Mouse (Mus musculus) G1E (cell line): ENCODE data around the gene Fbln1. TPM values are rescaled to one million over a fixed set of nuclear protein-coding genes. Genes with fewer than 3 reads are reported as not detected.

Source experiments
- ATAC-seq: 2 replicates; pipeline ENCODE4 v1.8.0; 2016; ENCODE audit warnings: mild to moderate bottlenecking; ENCODE audit not compliant: insufficient number of reproducible peaks, poor library complexity, low FRiP score, severe bottlenecking; ENCODE audit errors: extremely low read depth
- DNase-seq: peaks from one replicate; pipeline ENCODE4 v3.0.0; 2012; ENCODE audit warnings: low spot score
- H3K27me3 ChIP-seq: 2 replicates; pipeline ENCODE4 v1.6.1; 2012; ENCODE audit warnings: mild to moderate bottlenecking, low read length, inconsistent platforms; ENCODE audit not compliant: insufficient read depth
- H3K36me3 ChIP-seq: replicated peaks from 2 replicates; pipeline ENCODE3; 2012; ENCODE audit warnings: mild to moderate bottlenecking, inconsistent platforms
- H3K4me1 ChIP-seq: 2 replicates; pipeline ENCODE4 v1.6.1; 2012; ENCODE audit warnings: low read depth, low read length, inconsistent platforms, mixed read lengths; ENCODE audit not compliant: insufficient read depth
- H3K4me3 ChIP-seq: 2 replicates; pipeline ENCODE4 v1.5.1; 2012; ENCODE audit warnings: low read depth, mild to moderate bottlenecking, inconsistent platforms, low read length, moderate library complexity, mixed read lengths
- H3K9me3 ChIP-seq: replicated peaks from 2 replicates; pipeline ENCODE4 v1.6.1; 2012; ENCODE audit warnings: inconsistent platforms
- CTCF ChIP-seq: IDR thresholded peaks from 2 replicates; pipeline ENCODE4 v1.5.1; 2012; ENCODE audit warnings: low read depth, low read length, inconsistent platforms, mixed read lengths
- GATA1 ChIP-seq: IDR thresholded peaks from 2 replicates; pipeline ENCODE4 v1.6.1; 2012; ENCODE audit warnings: borderline replicate concordance, low read length, inconsistent platforms, mixed read lengths
- GATA2 ChIP-seq: IDR thresholded peaks from 2 replicates; pipeline ENCODE4 v1.6.1; 2012; ENCODE audit warnings: low read depth, low read length, inconsistent platforms, borderline replicate concordance
- POLR2AphosphoS5 ChIP-seq: IDR thresholded peaks from 2 replicates; pipeline ENCODE4 v1.6.1; 2012; ENCODE audit warnings: low read depth, low read length, inconsistent platforms; ENCODE audit not compliant: insufficient replicate concordance
- TAL1 ChIP-seq: conservative IDR thresholded peaks from 2 replicates; pipeline ENCODE4 v1.6.1; 2012; ENCODE audit warnings: low read depth, low read length, inconsistent platforms, mixed read lengths
- polyA plus RNA-seq: library from polyadenylated mRNA; stranded (reverse); fragments of >175 nt; gene quantifications from 2 replicates; pipeline ENCODE4 v1.2.3, GENCODE M21; 2012
- total RNA-seq, 2 experiments: library from RNA; stranded (forward) in 1 of 2; stranded (reverse) in 1 of 2; fragments of 200-1000 nt in 1 of 2; fragments of >200 nt in 1 of 2; fragmentation: Nextera tagmentation in 1 of 2; gene quantifications; 2 replicates each; pipeline ENCODE4 v1.2.3; 2014 to 2017

Gene Fbln1
- total and polyA plus RNA-seq, 3 experiments = 0.05 TPM; not detected in 2

DNA sequence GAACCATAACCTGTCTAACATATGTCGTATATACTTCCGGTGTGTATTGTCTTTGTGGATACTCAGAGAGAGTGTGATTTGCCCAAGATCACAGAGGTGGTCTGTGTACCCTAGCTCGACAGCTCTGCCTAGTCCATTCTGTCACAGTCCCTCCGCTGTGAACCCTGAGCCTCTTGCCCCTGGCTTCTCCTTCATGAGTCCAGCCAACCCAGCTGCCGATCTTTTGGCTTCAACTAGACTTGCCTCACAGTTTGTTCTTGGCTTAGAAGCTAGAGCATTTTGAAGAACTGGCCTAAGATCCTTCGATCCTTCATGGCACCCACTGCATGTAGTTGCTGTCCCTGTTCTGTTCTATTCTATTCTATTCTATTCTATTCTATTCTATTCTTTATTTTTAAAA, 46.7 kb downstream of the Fbln1 start:
- no peak for ATAC-seq
- no peak for DNase-seq
- no peak overlapping the region for H3K4me3 ChIP-seq
- H3K9me3 ChIP-seq = peaks cover 47% of the 10 kb centered on the region
- no peak for TF ChIP-seq GATA2
- no peak for TF ChIP-seq POLR2AphosphoS5
- TF ChIP-seq GATA1 = no peak
- TF ChIP-seq TAL1 = no peak
- no peak for TF ChIP-seq CTCF
- no peaks in the 10 kb centered on the region for H3K4me1 ChIP-seq
- no peaks in the 10 kb centered on the region for H3K36me3 ChIP-seq
- H3K27me3 ChIP-seq = no peaks in the 10 kb centered on the region

GRCm38 (mm10) chr15:85257775-85258429, 52.2 kb downstream of the Fbln1 start:
- Histone ChIP-seq H3K36me3 (no peaks in the 10 kb centered on the region), H3K4me1 (no peaks in the 10 kb centered on the region), H3K4me3 (no peak overlapping the region), H3K9me3 (peaks cover 29% of the 10 kb centered on the region), H3K27me3 (no peaks in the 10 kb centered on the region)
- TF ChIP-seq POLR2AphosphoS5 = no peak
- no peak for TF ChIP-seq GATA1
- TF ChIP-seq TAL1 = no peak
- TF ChIP-seq GATA2 = no peak
- TF ChIP-seq CTCF = no peak
- DNase-seq (no peak), ATAC-seq (no peak)

- no peaks in the 10 kb centered on the region for H3K4me1 ChIP-seq
- no peak for ATAC-seq
These were observed 57.1 kb downstream of the Fbln1 start for GRCm38 (mm10) chr15:85262805-85263204.

GRCm38 (mm10) chr15:85266729-85267434, 61.1 kb downstream of the Fbln1 start:
- Histone ChIP-seq H3K4me3 (no peak overlapping the region), H3K9me3 (peaks cover 67% of the 10 kb centered on the region), H3K36me3 (no peaks in the 10 kb centered on the region), H3K27me3 (no peaks in the 10 kb centered on the region), H3K4me1 (no peaks in the 10 kb centered on the region)
- DNase-seq = no peak
- TF ChIP-seq TAL1 (no peak), CTCF (no peak), GATA1 (no peak), GATA2 (no peak), POLR2AphosphoS5 (no peak)
- ATAC-seq = no peak

More at GRCm38 (mm10) chr15:85262805-85263204, 57.1 kb downstream of the Fbln1 start:
- no peak overlapping the region for H3K4me3 ChIP-seq
- peaks cover 54% of the 10 kb centered on the region for H3K9me3 ChIP-seq
- H3K36me3 ChIP-seq = no peaks in the 10 kb centered on the region
- H3K27me3 ChIP-seq = no peaks in the 10 kb centered on the region
- TF ChIP-seq TAL1 = no peak
- no peak for TF ChIP-seq CTCF
- no peak for TF ChIP-seq GATA2
- TF ChIP-seq POLR2AphosphoS5 = no peak
- TF ChIP-seq GATA1 = no peak
- no peak for DNase-seq

GRCm38 (mm10) chr15:85267891-85268290, 62.1 kb downstream of the Fbln1 start:
- TF ChIP-seq POLR2AphosphoS5 (no peak), GATA1 (no peak), TAL1 (no peak), GATA2 (no peak), CTCF (no peak)
- H3K36me3 ChIP-seq = no peaks in the 10 kb centered on the region
- H3K4me3 ChIP-seq = no peak overlapping the region
- H3K4me1 ChIP-seq = no peaks in the 10 kb centered on the region
- no peaks in the 10 kb centered on the region for H3K27me3 ChIP-seq
- DNase-seq (no peak), ATAC-seq (no peak)
- peaks cover 70% of the 10 kb centered on the region for H3K9me3 ChIP-seq

GRCm38 (mm10) chr15:85272988-85273387, 67.2 kb downstream of the Fbln1 start:
- H3K9me3 ChIP-seq = peaks cover 55% of the 10 kb centered on the region
- H3K4me3 ChIP-seq = no peak overlapping the region
- H3K36me3 ChIP-seq = no peaks in the 10 kb centered on the region
- DNase-seq (no peak), ATAC-seq (no peak)
- TF ChIP-seq CTCF = no peak
- TF ChIP-seq POLR2AphosphoS5 = no peak
- no peak for TF ChIP-seq GATA1
- TF ChIP-seq TAL1 = no peak
- no peak for TF ChIP-seq GATA2
- H3K4me1 ChIP-seq = no peaks in the 10 kb centered on the region
- H3K27me3 ChIP-seq = no peaks in the 10 kb centered on the region
